Mouse (Mus musculus) bone marrow, adult 2 months (tissue): ENCODE results near the gene Cass4.

Source experiments
- CTCF ChIP-seq: fragments of 200-500 bp; IDR thresholded peaks from 2 replicates; pipeline ENCODE4 v1.5.1; 2011; ENCODE audit warnings: low read length, control low read depth; ENCODE audit not compliant: control insufficient read depth, insufficient read depth
- POLR2A ChIP-seq: fragments of 200-500 bp; IDR thresholded peaks from 2 replicates; pipeline ENCODE4 v1.6.1; 2011; ENCODE audit warnings: low read depth, mild to moderate bottlenecking, control low read depth, low read length, borderline replicate concordance; ENCODE audit not compliant: control insufficient read depth

DNA sequence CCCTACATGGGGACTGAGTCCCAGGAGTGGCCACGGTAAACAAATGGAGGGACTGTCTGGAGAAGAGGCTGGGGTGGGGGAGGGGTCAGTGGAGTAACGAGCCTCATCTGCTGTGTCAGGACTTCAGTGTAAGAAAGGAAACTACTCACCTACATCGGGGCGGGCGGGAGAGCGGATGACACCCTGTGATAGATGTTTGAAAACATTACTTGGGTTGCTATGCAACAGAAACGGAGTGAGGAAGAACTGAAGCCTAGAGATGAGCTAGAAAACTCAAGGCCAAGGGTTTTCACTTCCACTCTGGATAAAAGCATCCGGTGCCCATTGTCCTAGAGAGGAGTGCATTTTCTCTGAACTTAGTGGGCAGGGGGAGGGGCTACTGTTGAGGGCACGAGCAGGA is 6.3 kb downstream of the Cass4 start:
- no peak for TF ChIP-seq CTCF
- TF ChIP-seq POLR2A = no peak
